Mouse (Mus musculus) hindlimb bud, embryonic 11.5 days (tissue): Measurements from ENCODE around the gene Ces2h.
A peak's percentile ranks its signal among the peaks of the same experiment; 100 is the strongest.
"Not testable (repeated sequence)": the region's sequence is repeated elsewhere in the genome, so short reads cannot be mapped to it uniquely, and the experiment has no call there.

Experiments used
- DNase-seq: peaks from one replicate; pipeline ENCODE4 v3.0.0-alpha.2; 2012; ENCODE audit warnings: low read depth, low spot score; ENCODE audit errors: extremely low spot score

Ces2h gene

GRCm38 (mm10) chr8:105000586-105000985 is at the start of gene Ces2h:
Ces2h (plus strand) TSS chr8:105000853.
- DNase-seq = no peak

- DNase-seq = no peak
These were observed 39.1 kb upstream of the Ces2h start, which contains the start of gene Ces2g for GRCm38 (mm10) chr8:104961537-104961961. Ces2g (plus strand) TSS chr8:104961718.

- DNase-seq = no peak
These were observed 38.3 kb upstream of the Ces2h start for GRCm38 (mm10) chr8:104962229-104962901.

GRCm38 (mm10) chr8:104963375-104963894 is 37.2 kb upstream of the Ces2h start:
- no peak for DNase-seq

- DNase-seq = no peak
These were observed 16.5 kb upstream of the Ces2h start for GRCm38 (mm10) chr8:104984126-104984525.

GRCm38 (mm10) chr8:104984942-104985341 is 15.7 kb upstream of the Ces2h start:
- no peak for DNase-seq

GRCm38 (mm10) chr8:104998191-104998590 is 2.5 kb upstream of the Ces2h start:
- DNase-seq = no peak

- DNase-seq = no peak
These were observed 1.5 kb upstream of the Ces2h start for GRCm38 (mm10) chr8:104999183-104999582.

GRCm38 (mm10) chr8:105010000-105010399 is 9.3 kb downstream of the Ces2h start:
- DNase-seq = no peak

- no peak for DNase-seq
These were observed 10.5 kb downstream of the Ces2h start for GRCm38 (mm10) chr8:105011136-105011535.

GRCm38 (mm10) chr8:105014391-105014790 is 13.7 kb downstream of the Ces2h start:
- DNase-seq = no peak

- DNase-seq = no peak
These were observed 21.3 kb downstream of the Ces2h start for GRCm38 (mm10) chr8:105021954-105022353.

GRCm38 (mm10) chr8:105023087-105023486 is 22.4 kb downstream of the Ces2h start:
- no peak for DNase-seq

- no peak for DNase-seq
These were observed 24.4 kb downstream of the Ces2h start for GRCm38 (mm10) chr8:105025050-105025449.

- DNase-seq = no peak
These were observed 42.9 kb downstream of the Ces2h start for GRCm38 (mm10) chr8:105043510-105043909.

GRCm38 (mm10) chr8:105045824-105046401 is 45.3 kb downstream of the Ces2h start:
- DNase-seq = no peak

- no peak for DNase-seq
These were observed 47.8 kb downstream of the Ces2h start, which contains the start of gene Ces3a for GRCm38 (mm10) chr8:105048371-105048854. Ces3a (plus strand) TSS chr8:105048601.

- no peak for DNase-seq
These were observed 55.6 kb downstream of the Ces2h start for GRCm38 (mm10) chr8:105056211-105056610.

GRCm38 (mm10) chr8:105060056-105060455 is 59.4 kb downstream of the Ces2h start:
- no peak for DNase-seq

- peak; percentile 30 for DNase-seq
These were observed 66.1 kb downstream of the Ces2h start for GRCm38 (mm10) chr8:105066761-105067160.

- not testable (repeated sequence) for DNase-seq
These were observed 67.3 kb downstream of the Ces2h start for GRCm38 (mm10) chr8:105067905-105068304.

GRCm38 (mm10) chr8:105068971-105069370 is 68.3 kb downstream of the Ces2h start:
- DNase-seq = no peak
